Mouse (Mus musculus) activated CD4-positive, CD25-positive, alpha-beta regulatory T cell, adult 4 months (primary cell): Measurements from ENCODE around the gene Pak1. TPM values are rescaled to one million over a fixed set of nuclear protein-coding genes. Genes with fewer than 3 reads are reported as not detected.
A peak's percentile ranks its signal among the peaks of the same experiment; 100 is the strongest.
"Not testable (repeated sequence)": the region's sequence is repeated elsewhere in the genome, so short reads cannot be mapped to it uniquely, and the experiment has no call there.

ENCODE experiments used
- ATAC-seq: one replicate; pipeline ENCODE4 v1.8.0; 2017
- polyA plus RNA-seq, 2 experiments: library from polyadenylated mRNA; unstranded; fragments of 100-300 nt; shearing (Covaris generic); gene quantifications; one replicate each; pipeline ENCODE4 v1.2.1; 2017

Gene Pak1
- polyA plus RNA-seq, 2 experiments from 2014 or later = 2.5 to 3.3 TPM

- ATAC-seq = no peak
Measured at GRCm38 (mm10) chr7:97780222-97780621, 8.1 kb upstream of the Pak1 start.

- ATAC-seq = no peak
Measured at GRCm38 (mm10) chr7:97780815-97781214, 7.5 kb upstream of the Pak1 start.

GRCm38 (mm10) chr7:97781496-97781895 lies 6.8 kb upstream of the Pak1 start:
- ATAC-seq = no peak

- ATAC-seq = no peak
Measured at GRCm38 (mm10) chr7:97783523-97783922, 4.8 kb upstream of the Pak1 start.

GRCm38 (mm10) chr7:97788669-97789483 lies 535 bp downstream of the Pak1 start:
- ATAC-seq = peak; percentile 48

GRCm38 (mm10) chr7:97790272-97790671 lies 1.9 kb downstream of the Pak1 start:
- no peak for ATAC-seq

GRCm38 (mm10) chr7:97792324-97792723 lies 4.0 kb downstream of the Pak1 start:
- no peak for ATAC-seq

GRCm38 (mm10) chr7:97803116-97803515 lies 14.8 kb downstream of the Pak1 start:
- ATAC-seq = no peak

GRCm38 (mm10) chr7:97804245-97805066 lies 16.1 kb downstream of the Pak1 start:
- no peak for ATAC-seq

GRCm38 (mm10) chr7:97805067-97805365 lies 16.7 kb downstream of the Pak1 start:
- ATAC-seq = no peak

GRCm38 (mm10) chr7:97809307-97809706 lies 21.0 kb downstream of the Pak1 start:
- no peak for ATAC-seq

- ATAC-seq = no peak
Measured at GRCm38 (mm10) chr7:97821875-97822274, 33.5 kb downstream of the Pak1 start.

GRCm38 (mm10) chr7:97829091-97829490 lies 40.8 kb downstream of the Pak1 start:
- ATAC-seq = no peak

GRCm38 (mm10) chr7:97830739-97831138 lies 42.4 kb downstream of the Pak1 start:
- no peak for ATAC-seq

- ATAC-seq = no peak
Measured at GRCm38 (mm10) chr7:97832987-97833386, 44.6 kb downstream of the Pak1 start.

GRCm38 (mm10) chr7:97838574-97838973 lies 50.2 kb downstream of the Pak1 start:
- no peak for ATAC-seq

- ATAC-seq = no peak
Measured at GRCm38 (mm10) chr7:97841311-97841710, 53.0 kb downstream of the Pak1 start.

- no peak for ATAC-seq
Measured at GRCm38 (mm10) chr7:97842332-97842731, 54.0 kb downstream of the Pak1 start.

GRCm38 (mm10) chr7:97842806-97843570 lies 54.6 kb downstream of the Pak1 start:
- ATAC-seq = peak; percentile 88

GRCm38 (mm10) chr7:97844419-97844818 lies 56.1 kb downstream of the Pak1 start:
- no peak for ATAC-seq

GRCm38 (mm10) chr7:97845546-97845945 lies 57.2 kb downstream of the Pak1 start:
- ATAC-seq = no peak

- ATAC-seq = no peak
Measured at GRCm38 (mm10) chr7:97846539-97846938, 58.2 kb downstream of the Pak1 start.

GRCm38 (mm10) chr7:97849557-97849956 lies 61.2 kb downstream of the Pak1 start:
- ATAC-seq = not testable (repeated sequence)
